Mouse (Mus musculus): ENCODE data around the gene Clcf1. TPM values are rescaled to one million over a fixed set of nuclear protein-coding genes. Genes with fewer than 3 reads are reported as not detected.
"Not testable (repeated sequence)": the region's sequence is repeated elsewhere in the genome, so short reads cannot be mapped to it uniquely, and the experiment has no call there.

Clcf1 gene
- polyA plus RNA-seq, 1 experiment from 2014 or later, result 8.0 TPM

DNA sequence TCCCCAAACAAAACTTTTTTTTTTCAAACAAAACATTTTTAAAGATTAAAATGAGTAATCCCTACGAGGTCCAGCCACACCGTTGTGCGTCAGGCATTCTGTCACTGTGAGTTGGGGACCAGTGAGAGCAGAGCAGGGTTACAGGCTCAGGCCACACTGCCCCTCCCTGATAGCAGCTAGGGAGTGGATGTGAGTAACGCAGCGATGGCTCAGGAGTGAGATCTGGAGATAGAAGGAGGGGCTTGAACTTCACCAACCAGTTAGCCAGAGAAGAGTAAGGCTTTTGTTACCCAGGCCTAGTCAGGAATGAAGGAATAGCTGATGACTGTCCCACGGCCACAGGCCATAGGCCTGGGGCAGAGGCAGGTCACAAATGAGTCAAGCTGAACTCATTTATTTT is 30.7 kb downstream of the Clcf1 start:
- DNase-seq (ENCODE audit: low spot score) (no peak), ATAC-seq (no peak)
- Histone ChIP-seq H3K4me2 (replicated peaks; ENCODE audit: low read depth, low read length) (no peak overlapping the region), H3K4me1 (ENCODE audit: insufficient read depth, low read depth, low read length) (no peaks in the 10 kb centered on the region), H3K36me3 (ENCODE audit: insufficient read depth, low read length) (no peaks in the 10 kb centered on the region), H3K4me3 (ENCODE audit: low read depth, low read length) (no peak overlapping the region), H3K27ac (ENCODE audit: low read length) (no peak overlapping the region), H3K9ac (replicated peaks; ENCODE audit: low read depth) (no peak overlapping the region), H3K9me3 (ENCODE audit: low read length) (no peaks in the 10 kb centered on the region), H3K27me3 (replicated peaks; ENCODE audit: insufficient read depth, low read length) (no peaks in the 10 kb centered on the region)
- WGBS, result 76% methylated on average over 6 of the region's 6 CpGs
- TF ChIP-seq EP300 (IDR thresholded peaks at IDR 0.05) (no peak), CTCF (IDR thresholded peaks at IDR 0.05) (no peak)

DNA sequence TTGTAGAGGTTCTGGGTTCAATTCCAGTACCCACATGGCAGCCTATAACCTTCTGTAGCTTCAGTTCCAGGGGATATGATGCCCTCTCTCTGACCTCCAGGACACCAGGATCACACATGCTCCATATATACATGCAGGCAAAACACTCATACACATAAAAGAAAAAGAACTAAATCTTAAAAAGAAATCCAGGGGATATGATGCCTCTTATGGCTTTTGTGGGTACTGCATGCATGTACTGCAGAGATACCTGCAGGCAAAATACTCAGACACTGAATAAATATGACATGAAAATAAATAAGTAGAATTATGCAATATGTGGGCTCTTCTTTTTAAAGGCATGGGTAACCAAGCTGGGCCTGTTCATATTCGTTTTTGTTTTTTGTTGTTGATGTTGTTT is 33.0 kb downstream of the Clcf1 start:
- Histone ChIP-seq H3K36me3 (ENCODE audit: insufficient read depth, low read length) (no peaks in the 10 kb centered on the region), H3K9me3 (ENCODE audit: low read length) (no peaks in the 10 kb centered on the region), H3K9ac (replicated peaks; ENCODE audit: low read depth) (no peak overlapping the region), H3K27ac (ENCODE audit: low read length) (no peak overlapping the region), H3K4me3 (ENCODE audit: low read depth, low read length) (no peak overlapping the region), H3K4me2 (replicated peaks; ENCODE audit: low read depth, low read length) (no peak overlapping the region), H3K27me3 (replicated peaks; ENCODE audit: insufficient read depth, low read length) (no peaks in the 10 kb centered on the region), H3K4me1 (ENCODE audit: insufficient read depth, low read depth, low read length) (no peaks in the 10 kb centered on the region)
- WGBS, result 59% methylated on average over 1 of the region's 1 CpGs
- TF ChIP-seq EP300 (IDR thresholded peaks at IDR 0.05), result no peak
- peak; percentile 50; the same call in 1 of the 2 replicates for TF ChIP-seq CTCF (IDR thresholded peaks at IDR 0.05)
- ATAC-seq (no peak), DNase-seq (ENCODE audit: low spot score) (no peak)

DNA sequence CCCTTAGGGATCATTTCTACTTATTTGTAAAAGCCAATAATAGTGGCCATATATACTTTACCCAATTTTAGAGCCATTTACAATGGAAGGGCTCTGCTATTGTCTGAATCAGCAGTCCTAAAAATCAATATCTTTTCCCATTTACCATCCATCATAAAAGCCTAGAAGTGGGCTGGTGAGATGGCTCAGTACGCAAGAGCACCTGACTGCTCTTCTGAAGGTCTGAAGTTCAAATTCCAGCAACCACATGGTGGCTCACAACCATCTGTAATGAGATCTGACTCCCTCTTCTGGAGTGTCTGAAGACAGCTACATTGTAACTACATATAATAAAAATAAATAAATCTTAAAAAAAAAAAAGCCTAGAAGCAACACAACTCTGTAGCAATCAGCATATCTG is 34.6 kb downstream of the Clcf1 start:
- H3K4me3 ChIP-seq (ENCODE audit: low read depth, low read length); H3K9ac ChIP-seq (replicated peaks; ENCODE audit: low read depth); H3K9me3 ChIP-seq (ENCODE audit: low read length); H3K4me2 ChIP-seq (replicated peaks; ENCODE audit: low read depth, low read length); H3K27ac ChIP-seq (ENCODE audit: low read length); ATAC-seq; H3K4me1 ChIP-seq (ENCODE audit: insufficient read depth, low read depth, low read length); H3K27me3 ChIP-seq (replicated peaks; ENCODE audit: insufficient read depth, low read length); DNase-seq (ENCODE audit: low spot score); H3K36me3 ChIP-seq (ENCODE audit: insufficient read depth, low read length): not testable (repeated sequence)
- WGBS, result 47% methylated on average over 1 of the region's 1 CpGs

DNA sequence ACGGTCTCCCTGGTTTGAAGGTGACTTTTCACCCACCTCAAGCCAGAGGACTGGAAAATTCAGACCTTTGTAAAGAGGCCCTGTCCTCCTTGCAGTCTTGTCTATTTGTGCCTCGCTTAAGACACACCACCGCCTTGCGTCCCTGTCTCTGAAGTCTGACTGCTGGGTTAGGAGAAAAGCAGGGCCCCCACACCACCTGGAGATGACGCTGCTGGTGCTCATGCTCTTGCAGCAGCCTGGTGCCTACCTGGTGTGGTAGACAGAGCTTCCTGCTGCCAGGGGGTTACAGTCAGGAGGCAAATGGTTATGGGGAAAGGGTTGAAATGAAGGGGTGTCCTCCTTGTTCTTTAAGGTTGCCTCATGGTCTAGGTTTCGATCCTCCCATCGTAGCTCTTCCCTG is 40.2 kb downstream of the Clcf1 start:
- 88% methylated on average over 7 of the region's 7 CpGs for WGBS
- no peak overlapping the region for H3K9ac ChIP-seq (replicated peaks; ENCODE audit: low read depth)

GRCm38 (mm10) chr19:4255583-4256162 is 41.6 kb downstream of the Clcf1 start:
- no peaks in the 10 kb centered on the region for H3K36me3 ChIP-seq (ENCODE audit: insufficient read depth, low read length)

More for the DNA sequence above, 40.2 kb downstream of the Clcf1 start:
- Histone ChIP-seq H3K27me3 (replicated peaks; ENCODE audit: insufficient read depth, low read length) (no peaks in the 10 kb centered on the region), H3K4me3 (ENCODE audit: low read depth, low read length) (no peak overlapping the region), H3K4me1 (ENCODE audit: insufficient read depth, low read depth, low read length) (peaks cover 9% of the 10 kb centered on the region; the same call in 1 of the 2 replicates), H3K36me3 (ENCODE audit: insufficient read depth, low read length) (no peaks in the 10 kb centered on the region), H3K9me3 (ENCODE audit: low read length) (no peaks in the 10 kb centered on the region), H3K27ac (ENCODE audit: low read length) (no peak overlapping the region), H3K4me2 (replicated peaks; ENCODE audit: low read depth, low read length) (no peak overlapping the region)
- ATAC-seq, result no peak
- no peak for TF ChIP-seq EP300 (IDR thresholded peaks at IDR 0.05)
- DNase-seq (ENCODE audit: low spot score), result no peak

GRCm38 (mm10) chr19:4257216-4257896 is 43.3 kb downstream of the Clcf1 start:
- DNase-seq (ENCODE audit: low spot score), result peak; percentile 97
- H3K9ac ChIP-seq (replicated peaks; ENCODE audit: low read depth), result 0 out of 2 replicates have a peak overlapping the region, but pooled peaks have one; percentile 23
- H3K27me3 ChIP-seq (replicated peaks; ENCODE audit: insufficient read depth, low read length), result no peaks in the 10 kb centered on the region
- TF ChIP-seq CTCF (IDR thresholded peaks at IDR 0.05) (peak; percentile 96), EP300 (IDR thresholded peaks at IDR 0.05) (no peak)
- H3K4me2 ChIP-seq (replicated peaks; ENCODE audit: low read depth, low read length), result peak overlapping the region; percentile 63
- peak overlapping the region; percentile 55 for H3K4me3 ChIP-seq (ENCODE audit: low read depth, low read length)
- peak; percentile 96 for ATAC-seq
- under 1% methylated on average over 41 of the region's 41 CpGs for WGBS
- H3K27ac ChIP-seq (ENCODE audit: low read length), result no peak overlapping the region
- no peaks in the 10 kb centered on the region for H3K9me3 ChIP-seq (ENCODE audit: low read length)
- H3K4me1 ChIP-seq (ENCODE audit: insufficient read depth, low read depth, low read length), result peaks cover 9% of the 10 kb centered on the region; the same call in 1 of the 2 replicates
- H3K36me3 ChIP-seq (ENCODE audit: insufficient read depth, low read length), result no peaks in the 10 kb centered on the region

More at GRCm38 (mm10) chr19:4255583-4256162, 41.6 kb downstream of the Clcf1 start:
- H3K9ac ChIP-seq (replicated peaks; ENCODE audit: low read depth), result no peak overlapping the region
- WGBS, result 75% methylated on average over 11 of the region's 11 CpGs
- no peaks in the 10 kb centered on the region for H3K9me3 ChIP-seq (ENCODE audit: low read length)
- H3K4me3 ChIP-seq (ENCODE audit: low read depth, low read length), result no peak overlapping the region
- DNase-seq (ENCODE audit: low spot score), result no peak
- no peak overlapping the region for H3K27ac ChIP-seq (ENCODE audit: low read length)
- TF ChIP-seq CTCF (IDR thresholded peaks at IDR 0.05), result no peak; the same call in none of the 2 replicates
- TF ChIP-seq EP300 (IDR thresholded peaks at IDR 0.05), result no peak
- no peak for ATAC-seq
- no peaks in the 10 kb centered on the region for H3K27me3 ChIP-seq (replicated peaks; ENCODE audit: insufficient read depth, low read length)
- no peak overlapping the region for H3K4me2 ChIP-seq (replicated peaks; ENCODE audit: low read depth, low read length)
- peaks cover 9% of the 10 kb centered on the region; the same call in 1 of the 2 replicates for H3K4me1 ChIP-seq (ENCODE audit: insufficient read depth, low read depth, low read length)
